Comparison of ENCODE assay signal across 32 mouse cellular contexts in the genomic region with DNA sequence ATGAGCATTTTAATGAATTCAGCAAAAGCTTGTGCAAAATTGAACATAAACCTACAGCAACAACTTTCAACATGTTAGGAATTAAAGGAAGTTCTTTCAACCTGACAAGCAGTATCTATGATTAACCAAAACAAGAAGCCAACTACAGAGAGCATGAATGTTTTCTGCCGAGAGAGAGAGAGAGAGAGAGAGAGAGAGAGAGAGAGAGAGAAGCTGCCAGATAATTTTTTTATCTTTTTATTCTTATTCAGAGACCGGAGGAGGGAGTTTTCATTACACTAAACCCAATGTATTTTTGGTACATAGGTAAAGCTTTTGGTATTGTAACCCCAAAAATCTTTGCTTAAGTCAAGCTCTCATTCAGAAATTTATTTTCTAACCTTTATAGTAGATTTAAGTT. TPM values are rescaled to one million over a fixed set of nuclear protein-coding genes. Genes with fewer than 3 reads are reported as not detected.
"Had no signal": no experiment of that assay in that cellular context is flagged by ENCODE, and none has a peak within 500 bp of the region (broad histone marks: within the 10 kb centered on the region; RNA-seq: fewer than 3 reads in every experiment).

No protein-coding gene starts in this region.

- H3K27ac ChIP-seq: embryonic facial prominence, embryonic 10.5 days; embryonic facial prominence, embryonic 12.5 days; embryonic facial prominence, embryonic 13.5 days; embryonic facial prominence, embryonic 15.5 days; forebrain, embryonic 10.5 days; forebrain, embryonic 13.5 days; forebrain, embryonic 15.5 days; gastrocnemius, adult 2 months; heart, adult 2 months; heart, embryonic 10.5 days had no signal

- H3K36me3 ChIP-seq: embryonic facial prominence, embryonic 10.5 days; embryonic facial prominence, embryonic 12.5 days; embryonic facial prominence, embryonic 13.5 days; embryonic facial prominence, embryonic 15.5 days; forebrain, embryonic 10.5 days; forebrain, embryonic 15.5 days; heart, embryonic 10.5 days had no signal

- ATAC-seq: forebrain, embryonic 13.5 days; forebrain, embryonic 14.5 days; forebrain, embryonic 15.5 days; forebrain, embryonic 16.5 days; forebrain, postnatal 0 days had no signal

- DNase-seq: cerebellum, adult 9-10 months; cerebellum, adult 9-11 months; cerebellum, postnatal 10 days; cerebellum, postnatal 14 days; cerebellum, postnatal 25 days; cerebellum, postnatal 36 days; embryo, embryonic 11 days; forebrain, postnatal 0 days; gastrocnemius, adult 2 months; gastrocnemius, postnatal 10 days; gastrocnemius, postnatal 14 days; gastrocnemius, postnatal 25 days; gastrocnemius, postnatal 36 days; heart, adult 11 months; heart, adult 18-20 months; heart, adult 2 months had no signal

- H3K9me3 ChIP-seq: embryonic facial prominence, embryonic 10.5 days; embryonic facial prominence, embryonic 12.5 days; embryonic facial prominence, embryonic 13.5 days; embryonic facial prominence, embryonic 15.5 days; forebrain, embryonic 10.5 days; forebrain, embryonic 13.5 days; forebrain, embryonic 15.5 days; heart, embryonic 10.5 days had no signal

- H3K4me1 ChIP-seq: embryonic facial prominence, embryonic 10.5 days; embryonic facial prominence, embryonic 12.5 days; embryonic facial prominence, embryonic 13.5 days; embryonic facial prominence, embryonic 15.5 days; forebrain, embryonic 10.5 days; forebrain, embryonic 13.5 days; forebrain, embryonic 15.5 days; heart, embryonic 10.5 days had no signal

- H3K27me3 ChIP-seq: embryonic facial prominence, embryonic 12.5 days; embryonic facial prominence, embryonic 13.5 days; embryonic facial prominence, embryonic 15.5 days; forebrain, embryonic 13.5 days; forebrain, embryonic 15.5 days had no signal

- H3K4me3 ChIP-seq: embryonic facial prominence, embryonic 10.5 days; embryonic facial prominence, embryonic 12.5 days; embryonic facial prominence, embryonic 13.5 days; embryonic facial prominence, embryonic 15.5 days; erythroblast, embryonic 14.5 days; forebrain, embryonic 10.5 days; forebrain, embryonic 13.5 days; forebrain, embryonic 15.5 days; gastrocnemius, adult 2 months; heart, adult 2 months; heart, embryonic 10.5 days had no signal

- H3K4me2 ChIP-seq: embryonic facial prominence, embryonic 12.5 days; embryonic facial prominence, embryonic 13.5 days; embryonic facial prominence, embryonic 15.5 days; forebrain, embryonic 13.5 days; forebrain, embryonic 15.5 days had no signal

- H3K9ac ChIP-seq: embryonic facial prominence, embryonic 12.5 days; embryonic facial prominence, embryonic 13.5 days; embryonic facial prominence, embryonic 15.5 days; forebrain, embryonic 13.5 days; forebrain, embryonic 15.5 days; forebrain, postnatal 0 days had no signal

RNA-seq across cellular contexts. Expression of a gene that starts 10.7 kb away (rescaled TPM):
- total RNA-seq: gastrocnemius, adult 18-20 months; gastrocnemius, adult 2 months; gastrocnemius, adult 8-10 months; gastrocnemius, postnatal 10 days; gastrocnemius, postnatal 14 days; gastrocnemius, postnatal 25 days; gastrocnemius, postnatal 36 days; gastrocnemius, postnatal 4 days; heart, adult 18-20 months; heart, adult 2 months had no signal
- polyA plus RNA-seq: cortical plate, adult 2 months; embryonic facial prominence, embryonic 10.5 days; erythroblast, embryonic 14.5 days; forebrain, embryonic 10.5 days; forebrain, embryonic 11.5 days; forebrain, embryonic 13.5 days; heart, embryonic 10.5 days had no signal
